Mouse (Mus musculus) left cerebral cortex, adult 9 months (tissue): ENCODE data around the gene Rbm11.

Experiments used
- DNase-seq, 2 experiments: peaks; one replicate each; pipeline ENCODE4 v3.0.0; 2022; ENCODE audit warnings: low spot score in 2 of 2

Rbm11 gene

GRCm38 (mm10) chr16:75592671-75593500 lies at the start of gene Rbm11:
Rbm11 (plus strand) TSS chr16:75592844.
- peak; percentile 58 to 67 for DNase-seq

- no peak for DNase-seq
Observed at GRCm38 (mm10) chr16:75545310-75545709, 47.3 kb upstream of the Rbm11 start.

- DNase-seq: no peak
Observed at GRCm38 (mm10) chr16:75562910-75563309, 29.7 kb upstream of the Rbm11 start.

- DNase-seq: no peak
Observed at GRCm38 (mm10) chr16:75582279-75582678, 10.4 kb upstream of the Rbm11 start.

- DNase-seq: no peak
Observed at GRCm38 (mm10) chr16:75585961-75586360, 6.7 kb upstream of the Rbm11 start, which contains the start of gene Lipi. Lipi (minus strand) TSS chr16:75586061.

GRCm38 (mm10) chr16:75586466-75586865 lies 6.2 kb upstream of the Rbm11 start:
- no peak for DNase-seq

GRCm38 (mm10) chr16:75593501-75594183 lies 998 bp downstream of the Rbm11 start:
- DNase-seq: no peak

- no peak for DNase-seq
Observed at GRCm38 (mm10) chr16:75606415-75606814, 13.8 kb downstream of the Rbm11 start.

- no peak for DNase-seq
Observed at GRCm38 (mm10) chr16:75612561-75612960, 19.9 kb downstream of the Rbm11 start.

GRCm38 (mm10) chr16:75617651-75618349 lies 25.2 kb downstream of the Rbm11 start:
- DNase-seq: peak in 1 of 2 experiments; percentile 7

GRCm38 (mm10) chr16:75627862-75628261 lies 35.2 kb downstream of the Rbm11 start:
- DNase-seq: no peak
